Mouse (Mus musculus) intestine, embryonic 16.5 days (tissue): Measurements from ENCODE around the gene Fmn2. TPM values are rescaled to one million over a fixed set of nuclear protein-coding genes. Genes with fewer than 3 reads are reported as not detected.

ENCODE experiments used
- ATAC-seq: fragments of 200-750 bp; cut with Nextera tagmentation; 2 replicates; pipeline ENCODE4 v1.8.0; 2017; ENCODE audit warnings: moderate TSS enrichment, moderate library complexity
- H3K27ac ChIP-seq: fragments of 300-500 bp; sonication (generic); 2 replicates; pipeline ENCODE4 v1.5.1; 2014; ENCODE audit warnings: mild to moderate bottlenecking, low read length
- H3K27me3 ChIP-seq: fragments of 300-500 bp; sonication (generic); replicated peaks from 2 replicates; pipeline ENCODE4 v1.6.1; 2014; ENCODE audit warnings: low read length, control low read depth, mixed read lengths; ENCODE audit not compliant: control insufficient read depth, insufficient read depth
- H3K36me3 ChIP-seq: fragments of 300-500 bp; sonication (generic); 2 replicates; pipeline ENCODE4 v1.6.1; 2014; ENCODE audit warnings: low read length, control low read depth; ENCODE audit not compliant: control insufficient read depth, insufficient read depth
- H3K4me1 ChIP-seq: fragments of 300-500 bp; sonication (generic); 2 replicates; pipeline ENCODE4 v1.6.1; 2014; ENCODE audit warnings: low read length, control low read depth, mixed read lengths; ENCODE audit not compliant: control insufficient read depth, insufficient read depth
- H3K4me2 ChIP-seq: fragments of 300-500 bp; sonication (generic); 2 replicates; pipeline ENCODE4 v1.6.1; 2014; ENCODE audit warnings: low read depth, low read length, control low read depth
- H3K4me3 ChIP-seq: fragments of 300-500 bp; sonication (generic); 2 replicates; pipeline ENCODE4 v1.5.1; 2014; ENCODE audit warnings: mild to moderate bottlenecking, low read length
- H3K9ac ChIP-seq: fragments of 300-500 bp; sonication (generic); 2 replicates; pipeline ENCODE4 v1.6.1; 2014; ENCODE audit warnings: low read depth, low read length
- H3K9me3 ChIP-seq: fragments of 300-500 bp; sonication (generic); 2 replicates; pipeline ENCODE4 v1.6.1; 2016; ENCODE audit warnings: low read length, control low read depth; ENCODE audit not compliant: control insufficient read depth
- WGBS: fragments of 180-500 bp; shearing (Covaris S2); extraction: QIAGEN DNeasy Blood & Tissue Kit; methylation state at CpG from one replicate; pipeline ENCODE4 v1.1.7; 2014; 5-methylcytosine and 5-hydroxymethylcytosine counted together
- polyA plus RNA-seq: library from polyadenylated mRNA; unstranded; fragments of >200 nt; fragmentation: Nextera tagmentation; extraction: Ambion mirVana; gene quantifications from 2 replicates; pipeline ENCODE4 v1.2.1, GENCODE M21; 2015

Fmn2 gene
- 0.62 and 0.73 TPM in 2 replicates for polyA plus RNA-seq

DNA sequence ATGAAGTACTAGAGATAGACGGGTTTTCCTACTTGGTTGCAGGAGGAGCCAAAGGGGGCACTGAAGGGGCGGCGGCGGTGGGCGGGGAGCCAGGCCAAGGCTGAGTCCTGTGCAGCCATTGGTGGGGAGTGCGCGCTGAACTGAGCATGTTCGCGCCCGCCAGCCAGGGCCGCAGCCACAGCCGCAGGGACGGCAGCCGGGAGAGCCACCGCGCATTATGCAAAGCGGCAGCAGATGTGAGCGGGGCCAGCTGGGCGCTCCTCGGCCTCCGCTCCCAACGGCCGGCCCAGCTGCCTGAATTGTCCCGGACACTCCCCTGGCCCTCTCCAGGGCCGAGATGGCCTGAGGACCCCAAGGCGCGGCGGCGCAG is at the start of gene Fmn2:
Gene Fmn2, plus strand, starts transcription at position 165 of the 370 bp plus-strand sequence.
- Histone ChIP-seq H3K27ac (no peak within 1 kb of the TSS), H3K4me1 (peaks cover 15% of the 10 kb centered on the region), H3K9me3 (no peaks in the 10 kb centered on the region), H3K4me3 (peak within 1 kb of the TSS; percentile 62), H3K4me2 (peak within 1 kb of the TSS; percentile 94), H3K36me3 (no peaks in the 10 kb centered on the region), H3K27me3 (peaks cover 9% of the 10 kb centered on the region; the same call in 1 of the 2 replicates), H3K9ac (peak within 1 kb of the TSS; percentile 69)
- under 1% methylated on average over 29 of the region's 29 CpGs for WGBS
- peak; percentile 92 for ATAC-seq

DNA sequence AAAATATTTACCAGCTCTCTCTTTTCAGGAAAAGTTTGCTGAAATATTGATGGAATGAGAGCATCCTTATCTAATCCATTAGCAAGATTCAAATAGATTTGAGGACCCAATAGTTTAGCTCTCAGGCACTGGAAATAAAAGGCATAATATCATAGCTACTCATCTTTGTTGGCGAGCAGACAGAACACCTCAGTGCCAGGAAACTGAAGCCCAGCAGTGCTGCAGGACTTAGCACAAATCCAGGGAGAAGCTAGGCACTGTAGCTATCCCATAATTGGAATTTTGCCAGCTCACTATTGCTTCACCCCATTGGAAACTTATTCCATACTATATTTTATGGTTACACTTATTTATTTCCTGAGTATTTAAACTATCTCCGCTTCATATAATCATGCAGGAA is 46.5 kb upstream of the Fmn2 start:
- H3K9me3 ChIP-seq = no peaks in the 10 kb centered on the region
- H3K4me1 ChIP-seq = no peaks in the 10 kb centered on the region
- no peaks in the 10 kb centered on the region for H3K36me3 ChIP-seq
- no peak overlapping the region for H3K4me2 ChIP-seq
- no peaks in the 10 kb centered on the region for H3K27me3 ChIP-seq
- no peak overlapping the region for H3K4me3 ChIP-seq
- H3K9ac ChIP-seq = no peak overlapping the region
- WGBS = 84% methylated on average over 2 of the region's 2 CpGs
- no peak overlapping the region for H3K27ac ChIP-seq
- no peak for ATAC-seq

DNA sequence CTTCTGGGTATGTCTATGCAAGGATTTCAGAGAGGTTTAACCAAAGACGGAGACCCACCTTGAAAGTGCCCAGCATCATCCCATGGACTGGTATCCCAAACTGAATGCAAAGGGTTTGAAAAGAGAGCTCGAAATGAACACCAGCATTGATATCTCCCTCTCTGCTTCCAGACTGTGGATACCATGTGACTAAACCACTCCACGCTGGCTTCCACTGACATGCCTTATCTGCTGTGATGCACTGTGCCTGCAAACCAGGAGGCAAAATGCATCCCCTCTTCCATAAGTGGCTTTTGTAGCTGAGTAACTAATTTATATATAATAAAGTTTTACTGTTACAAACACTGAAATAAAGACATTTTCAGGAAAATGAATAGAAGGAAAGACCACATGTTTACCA is 36.2 kb upstream of the Fmn2 start:
- Histone ChIP-seq H3K27ac (no peak overlapping the region), H3K36me3 (no peaks in the 10 kb centered on the region), H3K4me2 (no peak overlapping the region), H3K4me3 (no peak overlapping the region), H3K9me3 (no peaks in the 10 kb centered on the region), H3K4me1 (no peaks in the 10 kb centered on the region), H3K9ac (no peak overlapping the region), H3K27me3 (no peaks in the 10 kb centered on the region)
- WGBS = 82% methylated on average over 3 of the region's 3 CpGs
- ATAC-seq = no peak

DNA sequence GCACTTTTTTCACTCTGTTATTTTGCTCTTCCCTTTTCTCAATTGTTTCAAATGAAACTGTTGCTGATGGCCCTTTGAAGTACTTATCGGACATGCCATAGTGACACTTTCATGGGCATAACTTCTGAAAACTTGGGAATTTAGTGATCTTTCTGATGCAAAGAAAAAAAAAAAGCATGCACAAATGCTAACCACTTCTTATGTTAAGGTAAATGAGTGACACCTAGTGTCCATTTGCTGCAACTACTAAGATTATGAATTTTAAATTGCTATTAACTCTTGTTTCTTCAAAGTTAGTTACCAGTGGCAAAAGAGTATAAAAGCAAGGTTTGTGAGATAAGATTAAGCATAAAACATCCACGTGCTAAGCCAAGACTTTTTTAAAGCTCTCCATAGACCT is 35.4 kb upstream of the Fmn2 start:
- 28% methylated on average over 2 of the region's 2 CpGs for WGBS
- Histone ChIP-seq H3K9ac (no peak overlapping the region), H3K9me3 (no peaks in the 10 kb centered on the region), H3K27me3 (no peaks in the 10 kb centered on the region), H3K27ac (no peak overlapping the region), H3K4me1 (no peaks in the 10 kb centered on the region), H3K4me3 (no peak overlapping the region), H3K36me3 (no peaks in the 10 kb centered on the region), H3K4me2 (no peak overlapping the region)
- ATAC-seq = no peak

DNA sequence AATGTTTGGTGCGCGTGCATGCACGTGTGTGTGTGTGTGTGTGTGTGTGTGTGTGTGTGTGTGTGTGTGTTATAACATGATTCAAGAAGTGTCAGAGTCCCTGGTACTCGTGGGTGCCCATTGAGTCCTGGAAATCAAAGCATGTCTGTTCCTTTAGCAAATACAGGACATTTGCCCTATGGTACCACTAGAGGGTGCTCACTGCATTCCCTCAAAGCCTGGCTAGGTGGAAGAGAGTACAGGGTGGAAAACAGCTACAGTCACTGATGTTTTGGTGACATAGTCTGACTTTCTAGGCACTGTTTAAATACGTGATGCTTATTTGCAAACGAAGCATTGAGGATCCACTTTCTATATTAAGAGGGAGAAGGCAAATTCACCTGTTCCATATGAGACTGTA is 31.9 kb upstream of the Fmn2 start:
- Histone ChIP-seq H3K27me3 (no peaks in the 10 kb centered on the region), H3K27ac (no peak overlapping the region), H3K9ac (no peak overlapping the region), H3K4me1 (no peaks in the 10 kb centered on the region), H3K9me3 (no peaks in the 10 kb centered on the region), H3K4me3 (no peak overlapping the region), H3K4me2 (no peak overlapping the region), H3K36me3 (no peaks in the 10 kb centered on the region)
- 0 out of 2 replicates have a peak, but pooled peaks have one; percentile 59 for ATAC-seq
- 6% methylated on average over 6 of the region's 6 CpGs for WGBS

DNA sequence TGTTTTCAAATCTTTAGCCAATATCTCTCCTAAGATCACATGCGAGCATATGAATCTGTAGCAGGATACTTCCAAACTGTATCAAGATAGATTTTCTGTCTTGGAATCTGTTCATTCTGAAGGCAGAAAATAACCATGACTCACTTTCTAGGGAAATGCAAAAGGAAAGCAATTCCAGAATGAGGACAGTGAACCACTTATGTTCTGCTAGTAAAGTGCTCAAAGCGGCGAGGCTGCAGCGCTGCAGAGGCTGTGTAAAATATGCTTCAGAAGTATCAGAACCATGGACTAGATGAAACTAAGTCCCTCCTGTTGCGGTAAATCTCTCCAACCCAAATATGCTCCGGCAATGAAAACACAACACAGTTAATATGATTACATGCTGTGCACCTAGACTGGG is 19.1 kb upstream of the Fmn2 start:
- no peaks in the 10 kb centered on the region for H3K9me3 ChIP-seq
- no peaks in the 10 kb centered on the region for H3K36me3 ChIP-seq
- H3K27me3 ChIP-seq = no peaks in the 10 kb centered on the region
- no peak overlapping the region for H3K4me3 ChIP-seq
- WGBS = 89% methylated on average over 6 of the region's 6 CpGs
- H3K4me2 ChIP-seq = no peak overlapping the region
- no peak overlapping the region for H3K9ac ChIP-seq
- no peak overlapping the region for H3K27ac ChIP-seq
- H3K4me1 ChIP-seq = no peaks in the 10 kb centered on the region
- no peak for ATAC-seq

DNA sequence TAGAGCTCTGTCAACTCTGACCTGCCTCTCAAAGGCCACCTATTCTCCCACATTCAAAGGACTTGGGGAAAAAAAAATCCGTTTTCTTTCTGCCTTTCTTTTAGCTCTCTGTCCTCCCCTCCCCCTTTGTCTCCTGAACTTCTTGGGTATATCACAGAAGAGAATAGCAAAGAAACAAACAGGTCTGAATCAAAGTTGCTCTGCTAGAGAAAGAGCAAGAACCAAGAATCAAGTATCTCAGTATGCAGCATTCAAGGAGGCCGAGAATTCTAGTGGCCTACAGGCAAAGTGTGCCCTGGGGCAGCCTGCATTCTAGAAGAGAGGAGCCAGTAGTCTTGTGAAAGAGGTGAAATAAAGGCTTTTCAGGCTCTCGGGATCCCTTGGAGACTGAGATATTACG is 1.6 kb upstream of the Fmn2 start:
- no peak overlapping the region for H3K4me2 ChIP-seq
- no peaks in the 10 kb centered on the region for H3K9me3 ChIP-seq
- no peak overlapping the region for H3K27ac ChIP-seq
- peaks cover 15% of the 10 kb centered on the region for H3K4me1 ChIP-seq
- H3K9ac ChIP-seq = no peak overlapping the region
- WGBS = 65% methylated on average over 4 of the region's 4 CpGs
- no peak for ATAC-seq
- H3K36me3 ChIP-seq = no peaks in the 10 kb centered on the region
- peaks cover 9% of the 10 kb centered on the region; the same call in 1 of the 2 replicates for H3K27me3 ChIP-seq
- H3K4me3 ChIP-seq = no peak overlapping the region

DNA sequence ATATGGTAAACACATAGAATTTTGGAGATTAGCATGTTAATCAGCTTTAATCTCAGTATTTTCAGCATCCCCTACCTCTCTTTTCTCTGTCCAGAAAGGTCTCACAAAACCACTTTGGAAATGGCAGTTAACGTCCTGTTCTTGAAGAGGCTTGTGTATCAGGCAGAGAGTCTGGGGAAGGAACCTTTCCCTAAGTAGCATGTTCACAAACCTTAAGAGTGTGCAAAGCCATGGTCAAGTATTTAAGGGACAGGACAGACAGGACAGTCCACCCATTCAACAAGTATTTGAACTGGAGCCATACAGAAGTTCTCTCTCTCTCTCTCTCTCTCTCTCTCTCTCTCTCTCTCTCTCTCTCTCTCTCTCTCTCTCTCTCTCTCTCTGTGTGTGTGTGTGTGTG is 614 bp upstream of the Fmn2 start:
- no peak for ATAC-seq
- Histone ChIP-seq H3K27me3 (peaks cover 9% of the 10 kb centered on the region; the same call in 1 of the 2 replicates), H3K9ac (no peak overlapping the region), H3K4me2 (no peak overlapping the region), H3K4me1 (peaks cover 15% of the 10 kb centered on the region), H3K9me3 (no peaks in the 10 kb centered on the region), H3K4me3 (no peak overlapping the region), H3K27ac (no peak overlapping the region), H3K36me3 (no peaks in the 10 kb centered on the region)
- WGBS = 62% methylated on average over 1 of the region's 1 CpGs

DNA sequence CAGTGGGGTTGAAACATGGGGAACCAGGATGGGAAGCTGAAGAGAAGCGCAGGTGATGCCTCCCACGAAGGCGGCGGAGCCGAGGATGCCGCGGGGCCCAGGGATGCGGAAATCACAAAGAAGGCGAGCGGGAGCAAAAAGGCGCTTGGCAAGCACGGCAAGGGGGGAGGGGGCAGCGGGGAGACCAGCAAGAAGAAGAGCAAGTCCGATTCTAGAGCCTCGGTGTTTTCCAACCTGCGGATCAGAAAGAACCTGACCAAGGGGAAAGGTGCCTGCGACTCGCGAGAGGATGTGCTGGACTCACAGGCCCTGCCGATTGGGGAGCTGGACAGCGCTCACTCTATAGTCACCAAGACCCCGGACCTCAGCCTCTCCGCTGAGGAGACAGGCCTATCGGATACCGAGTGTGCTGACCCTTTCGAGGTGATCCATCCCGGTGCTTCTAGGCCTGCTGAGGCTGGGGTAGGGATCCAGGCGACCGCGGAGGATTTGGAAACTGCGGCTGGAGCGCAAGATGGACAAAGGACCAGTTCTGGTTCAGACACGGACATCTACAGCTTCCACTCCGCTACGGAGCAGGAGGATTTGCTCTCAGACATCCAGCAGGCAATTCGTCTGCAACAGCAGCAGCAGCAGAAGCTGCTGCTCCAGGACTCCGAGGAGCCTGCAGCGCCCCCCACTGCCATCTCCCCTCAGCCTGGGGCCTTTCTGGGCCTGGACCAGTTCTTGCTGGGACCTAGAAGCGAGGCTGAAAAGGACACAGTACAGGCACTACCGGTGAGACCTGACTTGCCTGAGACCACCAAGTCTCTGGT is 613 bp downstream of the Fmn2 start:
- peaks cover 9% of the 10 kb centered on the region; the same call in 1 of the 2 replicates for H3K27me3 ChIP-seq
- H3K9me3 ChIP-seq = no peaks in the 10 kb centered on the region
- H3K27ac ChIP-seq = no peak overlapping the region
- WGBS = under 1% methylated on average over 40 of the region's 40 CpGs
- H3K4me3 ChIP-seq = peak overlapping the region; percentile 62
- H3K36me3 ChIP-seq = no peaks in the 10 kb centered on the region
- H3K4me2 ChIP-seq = peak overlapping the region; percentile 94
- ATAC-seq = peak; percentile 66
- H3K9ac ChIP-seq = peak overlapping the region; percentile 69
- H3K4me1 ChIP-seq = peaks cover 15% of the 10 kb centered on the region
